Mouse (Mus musculus) MEL (cell line): ENCODE measurements at regions not wholly inside any gene's neighbourhood (a gene's known extent, or its start where the extent isn't known, plus 50 kb on each side); places are given as distances from the start of the nearest gene placed in this dataset.

Experiments used
- CTCF ChIP-seq, 3 experiments: IDR thresholded peaks in 2 of 3; conservative IDR thresholded peaks in 1 of 3; 2 replicates each; pipeline ENCODE4 v1.5.1; 2011 to 2012; ENCODE audit warnings: low read length in 3 of 3, low read depth in 2 of 3, mild to moderate bottlenecking in 2 of 3, improper control_type of control experiment in 1 of 3, inconsistent platforms in 1 of 3, mixed read lengths in 1 of 3, moderate library complexity in 1 of 3; ENCODE audit not compliant: control insufficient read depth in 1 of 3, insufficient read depth in 1 of 3, poor library complexity in 1 of 3, severe bottlenecking in 1 of 3
- EP300 ChIP-seq, 2 experiments: IDR thresholded peaks; 2 replicates each; pipeline ENCODE4 v1.6.1; 2011; ENCODE audit warnings: improper control_type of control experiment in 2 of 2, low read length in 2 of 2, low read depth in 1 of 2, mild to moderate bottlenecking in 1 of 2
- MYC ChIP-seq: IDR thresholded peaks from 2 replicates; pipeline ENCODE4 v1.6.1; 2011; ENCODE audit warnings: low read depth, mild to moderate bottlenecking, low read length, improper control_type of control experiment, moderate library complexity
- POLR2A ChIP-seq, 2 experiments: IDR thresholded peaks; 2 replicates each; pipeline ENCODE4 v1.6.1; 2011 to 2012; ENCODE audit warnings: low read length in 2 of 2, mild to moderate bottlenecking in 2 of 2, control low read depth in 1 of 2, improper control_type of control experiment in 1 of 2, low read depth in 1 of 2, moderate library complexity in 1 of 2; ENCODE audit not compliant: control insufficient read depth in 1 of 2, insufficient read depth in 1 of 2, poor library complexity in 1 of 2
- TCF12 ChIP-seq: IDR thresholded peaks from 2 replicates; pipeline ENCODE4 v1.6.1; 2014; ENCODE audit warnings: low read depth, mild to moderate bottlenecking, inconsistent platforms, low read length, improper control_type of control experiment, moderate library complexity
- USF1 ChIP-seq: IDR thresholded peaks from 2 replicates; pipeline ENCODE4 v1.6.1; 2014; ENCODE audit warnings: low read depth, mild to moderate bottlenecking, inconsistent platforms, low read length, improper control_type of control experiment, moderate library complexity
- ZC3H11A ChIP-seq: IDR thresholded peaks from 2 replicates; pipeline ENCODE4 v1.6.1; 2012; ENCODE audit warnings: low read depth, mild to moderate bottlenecking, inconsistent platforms, low read length, improper control_type of control experiment

GRCm38 (mm10) chr3:39714056-39714592 is 817.0 kb upstream of the Intu start:
- TF ChIP-seq USF1 (no peak), POLR2A (IDR thresholded peaks at IDR 0.05; ENCODE audit: control insufficient read depth in 1 of 2, insufficient read depth in 1 of 2, low read depth in 1 of 2, low read length in 2 of 2, poor library complexity in 1 of 2) (no peak), CTCF (IDR thresholded peaks at IDR 0.05 in 2 of 3, conservative IDR thresholded peaks at IDR 0.05 in 1 of 3; ENCODE audit: control insufficient read depth in 1 of 3, insufficient read depth in 1 of 3, low read depth in 2 of 3, low read length in 3 of 3, poor library complexity in 1 of 3, severe bottlenecking in 1 of 3) (no peak), EP300 (IDR thresholded peaks at IDR 0.05; ENCODE audit: low read depth in 1 of 2, low read length in 2 of 2) (no peak), MYC (no peak), TCF12 (no peak), ZC3H11A (no peak)
